Mouse (Mus musculus) midbrain, embryonic 12.5 days (tissue): ENCODE measurements at regions not wholly inside any gene's neighbourhood (a gene's known extent, or its start where the extent isn't known, plus 50 kb on each side); places are given as distances from the start of the nearest gene placed in this dataset.

Source experiments
- ATAC-seq: fragments of 200-750 bp; cut with Nextera tagmentation; 2 replicates; pipeline ENCODE4 v1.8.0; 2017; ENCODE audit warnings: low read depth, moderate TSS enrichment, moderate library complexity; ENCODE audit not compliant: low FRiP score
- H3K27ac ChIP-seq: fragments of 300-500 bp; sonication (generic); replicated peaks from 2 replicates; pipeline ENCODE4 v1.5.1; 2016; ENCODE audit warnings: mild to moderate bottlenecking
- H3K27me3 ChIP-seq: fragments of 300-500 bp; sonication (generic); 2 replicates; pipeline ENCODE4 v1.6.1; 2016; ENCODE audit warnings: mild to moderate bottlenecking
- H3K36me3 ChIP-seq: fragments of 300-500 bp; sonication (generic); 2 replicates; pipeline ENCODE4 v1.6.1; 2016
- H3K4me1 ChIP-seq: fragments of 300-500 bp; sonication (generic); 2 replicates; pipeline ENCODE4 v1.6.1; 2016
- H3K4me2 ChIP-seq: fragments of 300-500 bp; sonication (generic); replicated peaks from 2 replicates; pipeline ENCODE4 v1.6.1; 2016; ENCODE audit warnings: mild to moderate bottlenecking, moderate library complexity
- H3K4me3 ChIP-seq: fragments of 300-500 bp; sonication (generic); 2 replicates; pipeline ENCODE4 v1.5.1; 2016; ENCODE audit warnings: mild to moderate bottlenecking
- H3K9ac ChIP-seq: fragments of 300-500 bp; sonication (generic); replicated peaks from 2 replicates; pipeline ENCODE4 v1.6.1; 2016; ENCODE audit warnings: mild to moderate bottlenecking, moderate library complexity
- H3K9me3 ChIP-seq: fragments of 300-500 bp; sonication (generic); 2 replicates; pipeline ENCODE4 v1.6.1; 2016; ENCODE audit warnings: mild to moderate bottlenecking
- WGBS: fragments of 180-500 bp; shearing (Covaris S2); methylation state at CpG from one replicate; pipeline ENCODE4 v1.1.7; 2016; 5-methylcytosine and 5-hydroxymethylcytosine counted together

- Histone ChIP-seq H3K27me3 (no peaks in the 10 kb centered on the region), H3K4me2 (no peak overlapping the region), H3K9ac (no peak overlapping the region), H3K4me1 (no peaks in the 10 kb centered on the region), H3K4me3 (no peak overlapping the region), H3K27ac (no peak overlapping the region), H3K36me3 (no peaks in the 10 kb centered on the region), H3K9me3 (no peaks in the 10 kb centered on the region)
- no peak for ATAC-seq
- WGBS: 93% methylated on average over 3 of the region's 3 CpGs
Observed at GRCm38 (mm10) chr2:117807121-117807520, 304.6 kb upstream of the Thbs1 start.

GRCm38 (mm10) chr2:117811506-117811905, 300.2 kb upstream of the Thbs1 start:
- ATAC-seq: no peak
- WGBS: 70% methylated on average over 1 of the region's 1 CpGs
- H3K4me3 ChIP-seq: no peak overlapping the region
- no peak overlapping the region for H3K4me2 ChIP-seq
- no peaks in the 10 kb centered on the region for H3K4me1 ChIP-seq
- no peak overlapping the region for H3K27ac ChIP-seq
- H3K27me3 ChIP-seq: no peaks in the 10 kb centered on the region
- H3K9me3 ChIP-seq: no peaks in the 10 kb centered on the region
- H3K36me3 ChIP-seq: no peaks in the 10 kb centered on the region
- no peak overlapping the region for H3K9ac ChIP-seq

GRCm38 (mm10) chr2:117811931-117812330, 299.7 kb upstream of the Thbs1 start:
- no peaks in the 10 kb centered on the region for H3K4me1 ChIP-seq
- H3K4me2 ChIP-seq: no peak overlapping the region
- no peak overlapping the region for H3K27ac ChIP-seq
- H3K9ac ChIP-seq: no peak overlapping the region
- no peaks in the 10 kb centered on the region for H3K9me3 ChIP-seq
- WGBS: 90% methylated on average over 2 of the region's 2 CpGs
- H3K27me3 ChIP-seq: no peaks in the 10 kb centered on the region
- no peaks in the 10 kb centered on the region for H3K36me3 ChIP-seq
- no peak for ATAC-seq
- no peak overlapping the region for H3K4me3 ChIP-seq

- H3K4me1 ChIP-seq: no peaks in the 10 kb centered on the region
- H3K9ac ChIP-seq: no peak overlapping the region
- no peak for ATAC-seq
- no peak overlapping the region for H3K27ac ChIP-seq
- H3K4me2 ChIP-seq: no peak overlapping the region
- H3K9me3 ChIP-seq: no peaks in the 10 kb centered on the region
- no peak overlapping the region for H3K4me3 ChIP-seq
- H3K36me3 ChIP-seq: no peaks in the 10 kb centered on the region
- WGBS: 93% methylated on average over 3 of the region's 3 CpGs
- H3K27me3 ChIP-seq: no peaks in the 10 kb centered on the region
Observed at GRCm38 (mm10) chr2:117819701-117820225, 291.9 kb upstream of the Thbs1 start.

- Histone ChIP-seq H3K9ac (no peak overlapping the region), H3K4me2 (no peak overlapping the region), H3K27ac (no peak overlapping the region), H3K27me3 (no peaks in the 10 kb centered on the region), H3K4me1 (no peaks in the 10 kb centered on the region), H3K36me3 (no peaks in the 10 kb centered on the region), H3K4me3 (no peak overlapping the region), H3K9me3 (no peaks in the 10 kb centered on the region)
- ATAC-seq: no peak
Observed at GRCm38 (mm10) chr2:117820708-117821107, 291.0 kb upstream of the Thbs1 start.

- Histone ChIP-seq H3K27me3 (no peaks in the 10 kb centered on the region), H3K4me1 (no peaks in the 10 kb centered on the region), H3K4me2 (no peak overlapping the region), H3K9ac (no peak overlapping the region), H3K4me3 (no peak overlapping the region), H3K36me3 (no peaks in the 10 kb centered on the region), H3K9me3 (no peaks in the 10 kb centered on the region), H3K27ac (no peak overlapping the region)
- ATAC-seq: no peak
- WGBS: 90% methylated on average over 8 of the region's 8 CpGs
Observed at GRCm38 (mm10) chr2:117825088-117825487, 286.6 kb upstream of the Thbs1 start.

GRCm38 (mm10) chr2:117827278-117827677, 284.4 kb upstream of the Thbs1 start:
- H3K27ac ChIP-seq: no peak overlapping the region
- no peak overlapping the region for H3K4me3 ChIP-seq
- no peak for ATAC-seq
- H3K4me1 ChIP-seq: no peaks in the 10 kb centered on the region
- no peaks in the 10 kb centered on the region for H3K9me3 ChIP-seq
- 91% methylated on average over 3 of the region's 3 CpGs for WGBS
- H3K4me2 ChIP-seq: no peak overlapping the region
- no peak overlapping the region for H3K9ac ChIP-seq
- H3K27me3 ChIP-seq: no peaks in the 10 kb centered on the region
- H3K36me3 ChIP-seq: no peaks in the 10 kb centered on the region

GRCm38 (mm10) chr2:117838387-117838786, 273.3 kb upstream of the Thbs1 start:
- ATAC-seq: no peak
- 81% methylated on average over 2 of the region's 2 CpGs for WGBS
- no peak overlapping the region for H3K9ac ChIP-seq

GRCm38 (mm10) chr2:117840406-117840805, 271.3 kb upstream of the Thbs1 start:
- H3K4me1 ChIP-seq: no peaks in the 10 kb centered on the region
- H3K27ac ChIP-seq: no peak overlapping the region
- no peaks in the 10 kb centered on the region for H3K36me3 ChIP-seq
- H3K27me3 ChIP-seq: no peaks in the 10 kb centered on the region
- WGBS: 83% methylated on average over 1 of the region's 1 CpGs
- no peaks in the 10 kb centered on the region for H3K9me3 ChIP-seq
- no peak overlapping the region for H3K4me3 ChIP-seq
- no peak overlapping the region for H3K4me2 ChIP-seq
- ATAC-seq: no peak
- H3K9ac ChIP-seq: no peak overlapping the region

More at GRCm38 (mm10) chr2:117838387-117838786, 273.3 kb upstream of the Thbs1 start:
- H3K27me3 ChIP-seq: no peaks in the 10 kb centered on the region
- no peaks in the 10 kb centered on the region for H3K9me3 ChIP-seq
- H3K27ac ChIP-seq: no peak overlapping the region
- H3K4me3 ChIP-seq: no peak overlapping the region
- H3K4me2 ChIP-seq: no peak overlapping the region
- H3K36me3 ChIP-seq: no peaks in the 10 kb centered on the region
- H3K4me1 ChIP-seq: no peaks in the 10 kb centered on the region

- no peak for ATAC-seq
- Histone ChIP-seq H3K9me3 (no peaks in the 10 kb centered on the region), H3K4me2 (no peak overlapping the region), H3K4me3 (no peak overlapping the region), H3K4me1 (no peaks in the 10 kb centered on the region), H3K9ac (no peak overlapping the region), H3K27me3 (no peaks in the 10 kb centered on the region), H3K36me3 (no peaks in the 10 kb centered on the region), H3K27ac (no peak overlapping the region)
- 81% methylated on average over 1 of the region's 1 CpGs for WGBS
Observed at GRCm38 (mm10) chr2:117842309-117842986, 269.2 kb upstream of the Thbs1 start.

- Histone ChIP-seq H3K4me1 (no peaks in the 10 kb centered on the region), H3K9me3 (no peaks in the 10 kb centered on the region), H3K27me3 (no peaks in the 10 kb centered on the region), H3K4me2 (no peak overlapping the region), H3K4me3 (no peak overlapping the region), H3K36me3 (no peaks in the 10 kb centered on the region), H3K27ac (no peak overlapping the region), H3K9ac (no peak overlapping the region)
- 80% methylated on average over 1 of the region's 1 CpGs for WGBS
- no peak for ATAC-seq
Observed at GRCm38 (mm10) chr2:117852442-117852841, 259.2 kb upstream of the Thbs1 start.

GRCm38 (mm10) chr2:117862301-117862700, 249.4 kb upstream of the Thbs1 start:
- H3K4me1 ChIP-seq: 0 out of 2 replicates have a peak, but pooled peaks cover 3% of the 10 kb centered on the region
- WGBS: 32% methylated on average over 3 of the region's 3 CpGs
- no peak overlapping the region for H3K27ac ChIP-seq

GRCm38 (mm10) chr2:117865119-117865518, 246.6 kb upstream of the Thbs1 start:
- H3K27ac ChIP-seq: no peak overlapping the region
- H3K27me3 ChIP-seq: no peaks in the 10 kb centered on the region
- no peak for ATAC-seq
- no peaks in the 10 kb centered on the region for H3K36me3 ChIP-seq
- H3K4me2 ChIP-seq: no peak overlapping the region
- H3K9me3 ChIP-seq: no peaks in the 10 kb centered on the region
- H3K4me1 ChIP-seq: 0 out of 2 replicates have a peak, but pooled peaks cover 3% of the 10 kb centered on the region
- H3K9ac ChIP-seq: no peak overlapping the region
- 97% methylated on average over 1 of the region's 1 CpGs for WGBS
- H3K4me3 ChIP-seq: no peak overlapping the region

More at GRCm38 (mm10) chr2:117862301-117862700, 249.4 kb upstream of the Thbs1 start:
- Histone ChIP-seq H3K4me2 (no peak overlapping the region), H3K27me3 (no peaks in the 10 kb centered on the region), H3K36me3 (no peaks in the 10 kb centered on the region), H3K9ac (no peak overlapping the region), H3K9me3 (no peaks in the 10 kb centered on the region), H3K4me3 (no peak overlapping the region)
- no peak for ATAC-seq
